Mouse (Mus musculus) E14TG2a.4 (cell line): ENCODE results near the gene Mib2.
"Not testable (repeated sequence)": the region's sequence is repeated elsewhere in the genome, so short reads cannot be mapped to it uniquely, and the experiment has no call there.

ENCODE experiments used
- CTCF ChIP-seq: conservative IDR thresholded peaks from 2 replicates; pipeline ENCODE4 v1.5.1; 2014; ENCODE audit warnings: low read length
- NANOG ChIP-seq: IDR thresholded peaks from 2 replicates; pipeline ENCODE4 v1.6.1; 2014; ENCODE audit warnings: borderline replicate concordance, low read length, mixed read lengths
- POU5F1 ChIP-seq: IDR thresholded peaks from 2 replicates; pipeline ENCODE4 v1.6.1; 2014; ENCODE audit warnings: low read length, borderline replicate concordance

DNA sequence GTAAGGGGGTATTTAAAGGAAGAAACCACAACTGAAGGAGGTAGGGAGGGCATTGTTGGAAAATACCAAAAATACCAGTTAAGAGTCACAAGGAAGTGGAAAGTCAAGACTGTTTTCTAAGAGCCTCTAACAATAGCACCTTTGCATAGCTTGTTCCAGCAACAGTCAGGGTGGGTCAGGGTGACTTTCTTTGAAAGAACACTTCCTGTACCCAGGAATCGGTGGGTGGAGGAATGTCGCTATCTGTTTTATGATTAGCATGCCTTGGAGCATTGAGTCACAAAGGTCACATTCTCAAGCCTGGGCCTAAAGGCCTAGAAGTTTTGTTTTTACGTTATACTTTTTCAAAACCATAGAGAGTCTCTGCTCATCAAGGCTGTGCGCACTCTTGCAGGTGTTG is 18.8 kb upstream of the Mib2 start:
- not testable (repeated sequence) for TF ChIP-seq CTCF, POU5F1, NANOG
